Mouse (Mus musculus) frontal cortex, postnatal 10 days (tissue): ENCODE results near the gene Txndc5.

ENCODE experiments used
- DNase-seq, 2 experiments: peaks; one replicate each; pipeline ENCODE4 v3.0.0; 2022; ENCODE audit warnings: low spot score in 2 of 2, mixed read lengths in 1 of 2

Gene Txndc5

GRCm38 (mm10) chr13:38528687-38529294 lies at the start of gene Txndc5:
TSS of gene Txndc5 (minus strand) at chr13:38528824.
- DNase-seq: no peak

- no peak for DNase-seq
Observed at GRCm38 (mm10) chr13:38574668-38575067, 46.0 kb upstream of the Txndc5 start.

- no peak for DNase-seq
Observed at GRCm38 (mm10) chr13:38573281-38573680, 44.7 kb upstream of the Txndc5 start.

- no peak for DNase-seq
Observed at GRCm38 (mm10) chr13:38565245-38565644, 36.6 kb upstream of the Txndc5 start.

DNA sequence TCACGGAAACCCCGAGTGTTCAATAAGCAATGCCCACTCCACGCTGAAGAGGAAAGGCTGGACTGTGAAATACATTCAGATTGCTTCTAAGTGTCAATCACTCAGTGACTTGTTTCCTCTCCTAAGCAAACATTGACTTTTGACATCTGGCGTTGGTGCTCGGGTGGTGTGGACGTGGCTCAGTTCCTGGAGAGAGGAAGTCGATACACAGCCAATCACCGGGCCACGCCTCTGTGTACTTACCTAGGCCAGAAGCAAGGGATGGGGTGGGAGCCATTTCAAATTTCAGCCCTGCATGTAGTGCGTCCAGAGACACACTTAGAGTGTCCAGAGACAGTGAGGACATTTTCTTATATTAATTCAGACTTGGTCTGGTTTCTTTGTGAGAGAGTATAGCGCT lies 26.0 kb upstream of the Txndc5 start:
- DNase-seq: no peak

DNA sequence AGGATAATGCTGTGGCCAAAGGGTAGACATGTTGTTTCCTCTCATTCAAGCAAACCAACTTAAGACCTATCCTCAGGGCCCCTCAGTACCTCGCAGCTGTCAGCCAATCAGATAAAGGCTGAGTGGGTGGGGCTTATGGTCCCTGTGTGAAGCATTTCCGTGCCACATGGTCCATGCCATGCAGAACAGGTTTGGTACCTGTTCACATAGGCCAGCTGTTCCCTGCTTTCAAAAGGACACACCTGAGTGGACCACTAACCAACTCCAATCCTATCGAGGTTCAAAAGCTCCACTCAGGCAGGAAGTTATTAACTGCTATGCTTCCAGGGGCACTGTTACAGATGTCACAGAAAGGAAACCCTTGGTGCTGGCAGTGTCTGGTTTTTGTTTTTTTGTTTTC lies 25.6 kb upstream of the Txndc5 start:
- DNase-seq: no peak

DNA sequence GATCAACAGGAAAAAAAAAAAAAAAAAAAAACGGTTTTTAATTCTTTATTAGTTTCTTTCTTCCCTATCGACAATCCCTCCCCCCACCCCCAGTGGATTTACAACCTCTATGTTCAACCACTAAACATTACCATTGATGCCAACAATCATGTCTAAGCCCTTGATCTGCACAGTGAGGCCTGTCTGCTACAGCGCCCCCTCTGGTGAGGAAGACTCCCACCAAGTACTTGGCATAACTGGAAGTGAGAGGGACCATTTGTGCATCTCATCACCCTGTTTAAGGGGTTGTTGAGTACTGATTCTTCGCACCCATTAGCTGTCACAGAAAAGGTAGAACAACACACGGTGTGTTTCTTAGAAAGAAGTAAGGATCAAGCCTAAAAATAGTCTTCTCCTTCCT lies 20.1 kb upstream of the Txndc5 start:
- DNase-seq: no peak

- DNase-seq: no peak
Observed at GRCm38 (mm10) chr13:38547717-38548116, 19.1 kb upstream of the Txndc5 start.

DNA sequence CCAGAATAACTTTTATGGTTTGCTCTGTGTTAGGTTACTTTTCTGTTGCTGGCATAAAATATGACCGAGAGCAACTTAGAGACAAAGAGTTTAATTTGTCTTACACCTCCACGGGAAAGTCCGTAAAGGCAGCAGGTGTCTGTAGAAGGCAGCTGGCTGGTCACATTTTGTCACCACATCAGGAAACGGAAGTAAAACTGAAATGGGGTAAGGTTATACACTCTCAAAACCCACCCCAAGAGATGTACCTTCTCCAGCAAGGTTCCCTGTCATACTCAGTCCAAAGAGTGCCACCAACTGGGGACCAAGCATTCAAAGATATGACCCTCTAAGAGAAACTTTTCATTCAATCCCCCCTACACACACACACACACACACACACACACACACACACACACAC lies 18.1 kb upstream of the Txndc5 start:
- DNase-seq: no peak

- no peak for DNase-seq
Observed at GRCm38 (mm10) chr13:38545460-38545859, 16.8 kb upstream of the Txndc5 start.

GRCm38 (mm10) chr13:38544769-38545445 lies 16.3 kb upstream of the Txndc5 start:
- no peak for DNase-seq

GRCm38 (mm10) chr13:38543455-38544125 lies 15.0 kb upstream of the Txndc5 start:
- DNase-seq: no peak

- no peak for DNase-seq
Observed at GRCm38 (mm10) chr13:38539192-38539900, 10.7 kb upstream of the Txndc5 start.

GRCm38 (mm10) chr13:38537521-38537920 lies 8.9 kb upstream of the Txndc5 start:
- DNase-seq: no peak

- DNase-seq: no peak
Observed at GRCm38 (mm10) chr13:38534731-38535130, 6.1 kb upstream of the Txndc5 start.

- no peak for DNase-seq
Observed at GRCm38 (mm10) chr13:38534016-38534415, 5.4 kb upstream of the Txndc5 start.

DNA sequence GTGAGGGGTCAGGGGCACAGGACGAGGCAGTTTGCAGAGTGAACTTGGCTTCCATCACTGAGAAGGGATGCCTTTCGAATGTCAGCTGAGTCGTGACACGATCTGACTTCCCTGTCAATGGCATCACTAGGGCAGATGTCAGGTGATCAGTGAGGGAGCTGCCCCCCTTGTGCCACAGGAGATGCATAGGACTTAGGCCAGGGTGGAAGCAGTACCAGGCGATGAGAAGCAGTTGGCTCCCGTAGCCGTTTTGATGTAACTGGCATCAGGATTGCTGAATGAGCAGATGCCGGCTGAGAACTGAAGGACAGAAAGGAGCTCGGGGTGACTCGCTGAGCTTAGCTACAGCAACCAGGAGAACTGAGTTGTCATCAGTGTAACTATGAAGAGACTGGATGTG lies 4.8 kb upstream of the Txndc5 start:
- no peak for DNase-seq

- no peak for DNase-seq
Observed at GRCm38 (mm10) chr13:38531498-38531897, 2.9 kb upstream of the Txndc5 start.

- DNase-seq: no peak
Observed at GRCm38 (mm10) chr13:38529576-38529975, 952 bp upstream of the Txndc5 start.

DNA sequence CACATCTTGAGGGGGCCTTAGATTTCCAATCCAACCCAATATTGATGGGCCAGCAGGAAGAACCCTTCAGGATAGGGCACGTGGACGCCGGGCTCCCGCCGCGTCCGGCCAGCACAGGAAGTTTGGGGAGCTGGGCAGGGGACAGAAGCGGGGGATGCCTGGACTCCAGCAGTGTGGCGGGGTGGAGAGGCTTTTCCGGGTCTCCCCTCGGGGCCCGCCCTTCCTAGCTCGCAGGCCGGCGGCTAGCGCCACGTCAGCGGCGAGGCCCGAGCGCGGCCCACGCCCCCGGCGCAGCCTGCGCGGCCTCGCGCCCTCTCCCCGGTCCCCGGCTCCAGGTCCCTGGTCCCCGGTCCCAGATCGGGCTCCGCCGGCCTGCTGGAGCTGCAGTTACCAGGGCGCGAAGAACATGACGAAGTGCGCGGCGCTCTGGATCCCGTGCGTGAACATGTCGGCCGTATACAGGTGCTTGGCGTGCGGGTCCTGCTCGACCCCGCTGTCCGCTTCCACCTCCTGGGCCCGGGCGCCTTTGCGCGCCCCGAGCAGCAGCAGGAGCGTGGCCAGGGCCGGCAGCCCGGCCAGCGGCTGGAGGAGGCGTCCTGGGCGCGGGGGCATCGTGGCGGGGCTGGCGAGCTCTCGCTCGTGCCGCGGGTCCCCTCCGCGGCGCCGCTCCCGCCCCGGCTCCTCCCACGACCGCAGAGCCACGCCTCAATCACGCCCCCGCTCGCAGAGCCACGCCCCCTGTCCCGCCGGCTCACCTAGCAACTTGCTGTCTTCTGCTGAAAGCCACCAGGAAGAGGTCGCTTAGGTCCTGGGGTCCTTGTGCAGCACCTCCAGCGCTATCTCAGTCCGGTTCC lies 600 bp downstream of the Txndc5 start:
- DNase-seq: peak; percentile 67 to 83

DNA sequence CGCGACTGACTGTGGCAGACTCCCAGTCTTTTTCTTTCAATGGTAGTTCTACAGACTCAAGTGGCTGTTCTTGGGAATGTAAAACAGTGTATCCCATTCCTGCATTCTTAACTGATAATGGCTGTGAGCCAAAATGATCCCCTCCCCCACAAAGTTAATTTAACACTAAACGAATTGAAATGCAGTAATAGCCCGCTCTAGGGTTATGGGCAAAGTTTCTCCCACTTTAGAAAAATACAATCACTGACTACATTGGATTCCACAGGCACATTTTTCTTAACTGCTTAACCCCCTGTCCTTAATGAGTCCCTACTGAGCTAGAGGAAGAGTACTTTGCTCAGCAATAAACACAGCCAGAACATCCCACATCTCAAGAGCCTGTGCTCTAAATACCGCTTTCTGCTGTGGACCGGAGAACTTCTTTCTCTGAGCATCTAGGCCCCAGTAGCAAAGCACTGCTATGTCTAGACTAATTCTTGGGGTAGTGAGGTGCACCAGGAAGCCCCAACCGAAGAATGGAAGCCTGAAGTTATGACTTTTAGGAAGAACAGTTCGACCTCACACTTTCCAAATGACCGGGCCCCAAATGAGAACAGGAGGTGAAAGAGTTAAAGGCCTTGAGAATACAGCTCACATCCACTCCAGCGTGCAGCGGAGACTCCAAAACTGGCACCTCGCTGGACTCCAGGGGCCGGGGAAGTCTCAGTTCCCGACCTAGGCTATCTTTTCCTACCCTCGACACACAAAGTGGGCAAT lies 1.4 kb downstream of the Txndc5 start:
- no peak for DNase-seq
